ENCODE assay signal across 8 mouse cellular contexts in genomic region chr13:34148181-34148580, GRCm38 (mm10). TPM values are rescaled to one million over a fixed set of nuclear protein-coding genes. Genes with fewer than 3 reads are reported as not detected.
DNase-seq lines count a peak whose midpoint lies in the region; ATAC-seq and TF ChIP-seq lines count a peak whose summit lies in the region.
"Had no signal": no experiment of that assay in that cellular context is flagged by ENCODE, and none has a peak within 500 bp of the region (broad histone marks: within the 10 kb centered on the region; RNA-seq: fewer than 3 reads in every experiment).

No protein-coding gene starts in this region.

- H3K27me3 ChIP-seq in lung, embryonic 14.5 days (ENCODE audit: insufficient read depth, low read length): no peaks in the 10 kb centered on the region
- no peaks in the 10 kb centered on the region for H3K27me3 ChIP-seq in forebrain, embryonic 16.5 days (replicated peaks; ENCODE audit: control insufficient read depth, insufficient read depth, low read length)
- no peaks in the 10 kb centered on the region for H3K27me3 ChIP-seq in intestine, embryonic 15.5 days (replicated peaks)

- H3K9me3 ChIP-seq in lung, embryonic 14.5 days (ENCODE audit: low read depth, low read length): no peaks in the 10 kb centered on the region
- no peaks in the 10 kb centered on the region for H3K9me3 ChIP-seq in forebrain, embryonic 16.5 days (ENCODE audit: control insufficient read depth, low read length)
- H3K9me3 ChIP-seq in intestine, embryonic 15.5 days: no peaks in the 10 kb centered on the region
- H3K9me3 ChIP-seq: liver, embryonic 13.5 days had no signal

- TF ChIP-seq CTCF in lung, embryonic 14.5 days (IDR thresholded peaks at IDR 0.05; ENCODE audit: low read depth): no peak
- TF ChIP-seq CTCF in lung, adult 2 months (IDR thresholded peaks at IDR 0.05; ENCODE audit: insufficient read depth, low read length): no peak
- TF ChIP-seq CTCF in olfactory bulb, adult 2 months (IDR thresholded peaks at IDR 0.05; ENCODE audit: insufficient read depth, low read depth, low read length): no peak

- no peak for TF ChIP-seq POLR2A in lung, adult 2 months (IDR thresholded peaks at IDR 0.05; ENCODE audit: borderline replicate concordance, extremely low read depth, low read depth, low read length)
- TF ChIP-seq POLR2A in olfactory bulb, adult 2 months (IDR thresholded peaks at IDR 0.05; ENCODE audit: insufficient read depth, low read depth, low read length): no peak

- peak overlapping the region; percentile 74 for H3K4me2 ChIP-seq in lung, embryonic 14.5 days
- H3K4me2 ChIP-seq in forebrain, embryonic 16.5 days (ENCODE audit: low read length): peak overlapping the region; percentile 61
- H3K4me2 ChIP-seq in intestine, embryonic 15.5 days (replicated peaks): peak overlapping the region; percentile 73

- ATAC-seq in lung, embryonic 14.5 days (ENCODE audit: insufficient read depth): no peak
- 0 out of 2 replicates have a peak, but pooled peaks have one; percentile 3 for ATAC-seq in forebrain, embryonic 16.5 days
- no peak for ATAC-seq in intestine, embryonic 15.5 days

- 80% methylated on average over 3 of the region's 3 CpGs for WGBS in lung, embryonic 14.5 days
- 82% methylated on average over 3 of the region's 3 CpGs for WGBS in lung, adult 2 months
- 16% methylated on average over 3 of the region's 3 CpGs for WGBS in forebrain, embryonic 16.5 days
- WGBS in intestine, embryonic 15.5 days: 83% methylated on average over 3 of the region's 3 CpGs
- 39% methylated on average over 3 of the region's 3 CpGs for WGBS in olfactory bulb, adult 2 months

- peaks cover 10% of the 10 kb centered on the region for H3K4me1 ChIP-seq in lung, embryonic 14.5 days (ENCODE audit: insufficient read depth)
- H3K4me1 ChIP-seq in lung, adult 2 months (ENCODE audit: control insufficient read depth, insufficient read depth, low read length): no peaks in the 10 kb centered on the region
- peaks cover 33% of the 10 kb centered on the region for H3K4me1 ChIP-seq in forebrain, embryonic 16.5 days (replicated peaks; ENCODE audit: control insufficient read depth, insufficient read depth, low read length)
- peaks cover 2% of the 10 kb centered on the region; the same call in 1 of the 2 replicates for H3K4me1 ChIP-seq in intestine, embryonic 15.5 days (replicated peaks)
- H3K4me1 ChIP-seq in olfactory bulb, adult 2 months (ENCODE audit: control insufficient read depth, insufficient read depth, low read length): peaks cover 14% of the 10 kb centered on the region

- no peak overlapping the region for H3K27ac ChIP-seq in lung, embryonic 14.5 days (ENCODE audit: low read depth)
- H3K27ac ChIP-seq in forebrain, embryonic 16.5 days (ENCODE audit: low read length): peak overlapping the region; percentile 99
- no peak overlapping the region for H3K27ac ChIP-seq in intestine, embryonic 15.5 days
- H3K27ac ChIP-seq in olfactory bulb, adult 2 months (ENCODE audit: insufficient read depth, low read depth, low read length): peak overlapping the region; percentile 86
- H3K27ac ChIP-seq: liver, embryonic 13.5 days had no signal

- H3K4me3 ChIP-seq in lung, embryonic 14.5 days (ENCODE audit: low read depth, low read length): no peak overlapping the region
- H3K4me3 ChIP-seq in lung, adult 2 months (replicated peaks; ENCODE audit: extremely low read depth, low read depth, low read length): no peak overlapping the region
- peak overlapping the region; percentile 52 for H3K4me3 ChIP-seq in forebrain, embryonic 16.5 days (replicated peaks; ENCODE audit: low read length)
- no peak overlapping the region for H3K4me3 ChIP-seq in intestine, embryonic 15.5 days (replicated peaks)
- H3K4me3 ChIP-seq in olfactory bulb, adult 2 months (ENCODE audit: insufficient read depth, low read depth, low read length): no peak overlapping the region

- H3K9ac ChIP-seq in lung, embryonic 14.5 days: no peak overlapping the region
- peak overlapping the region; percentile 76 for H3K9ac ChIP-seq in forebrain, embryonic 16.5 days (replicated peaks; ENCODE audit: low read depth, low read length)
- no peak overlapping the region for H3K9ac ChIP-seq in intestine, embryonic 15.5 days
- H3K9ac ChIP-seq: liver, embryonic 13.5 days had no signal

- H3K36me3 ChIP-seq in lung, embryonic 14.5 days (ENCODE audit: insufficient read depth): no peaks in the 10 kb centered on the region
- no peaks in the 10 kb centered on the region for H3K36me3 ChIP-seq in forebrain, embryonic 16.5 days (ENCODE audit: control insufficient read depth, insufficient read depth)
- H3K36me3 ChIP-seq in intestine, embryonic 15.5 days: no peaks in the 10 kb centered on the region
- H3K36me3 ChIP-seq: liver, embryonic 13.5 days had no signal

- no peak for DNase-seq in lung, embryonic 14.5 days
- DNase-seq in lung, adult 2 months: no peak
- no peak for DNase-seq in thymus, postnatal 36 days
- DNase-seq in cerebellum, adult 18-20 months: no peak
- DNase-seq: liver, embryonic 13.5 days had no signal

RNA-seq across cellular contexts. Expression of gene Psmg4, which starts 14.6 kb away (rescaled TPM):
- polyA plus RNA-seq in lung, embryonic 14.5 days (2014; fragmentation: Nextera tagmentation; extraction: Ambion mirVana): 73.7 and 78.0 TPM in 2 replicates
- polyA plus RNA-seq in lung, adult 2 months (2012; rRNA removed): 79.9 and 123 TPM in 2 replicates
- 82.3 and 89.0 TPM in 2 replicates for polyA plus RNA-seq in forebrain, embryonic 16.5 days (2015; fragmentation: Nextera tagmentation; extraction: Ambion mirVana)
- polyA plus RNA-seq in intestine, embryonic 15.5 days (2015; fragmentation: Nextera tagmentation; extraction: Ambion mirVana): 71.3 and 88.2 TPM in 2 replicates
- polyA plus RNA-seq in olfactory bulb, adult 2 months (2012; ENCODE audit: insufficient read depth, insufficient read length, low replicate concordance, missing spikeins): not detected in 2 replicates

RNA-seq across cellular contexts. Expression of gene Tubb2b, which starts 17.9 kb away (rescaled TPM):
- polyA plus RNA-seq in lung, embryonic 14.5 days (2014; fragmentation: Nextera tagmentation; extraction: Ambion mirVana): 13.3 and 15.9 TPM in 2 replicates
- polyA plus RNA-seq in lung, adult 2 months (2012; rRNA removed): 13.6 and 21.6 TPM in 2 replicates
- polyA plus RNA-seq in forebrain, embryonic 16.5 days (2015; fragmentation: Nextera tagmentation; extraction: Ambion mirVana): 1,170 and 1,210 TPM in 2 replicates
- 33.5 and 34.2 TPM in 2 replicates for polyA plus RNA-seq in intestine, embryonic 15.5 days (2015; fragmentation: Nextera tagmentation; extraction: Ambion mirVana)
- polyA plus RNA-seq in olfactory bulb, adult 2 months (2012; ENCODE audit: insufficient read depth, insufficient read length, low replicate concordance, missing spikeins): not detected in 2 replicates

Comparison
In these comparisons a context has a peak if more than half of its experiments do, and no peak if none do; other contexts are left out.
1. H3K27ac ChIP-seq: peak in forebrain, embryonic 16.5 days (single experiment) and olfactory bulb, adult 2 months (single experiment); none in lung, embryonic 14.5 days (single experiment) and intestine, embryonic 15.5 days (single experiment).
2. RNA of gene Psmg4, which starts 14.6 kb away (polyA plus RNA-seq): 71.3 to 88.2 TPM in intestine, embryonic 15.5 days, 82.3 to 89.0 TPM in forebrain, embryonic 16.5 days, 79.9 to 123 TPM in lung, adult 2 months and 73.7 to 78.0 TPM in lung, embryonic 14.5 days; not detected in olfactory bulb, adult 2 months; every median in the first group is over 10 times any median in the second.
3. Peak in every context shown above with its lines, with median percentiles within 50 percentile points of each other: H3K4me2 ChIP-seq.